Mouse (Mus musculus) adrenal gland, postnatal 36 days (tissue): ENCODE results near the gene Msh4. TPM values are rescaled to one million over a fixed set of nuclear protein-coding genes. Genes with fewer than 3 reads are reported as not detected.
"Not testable (repeated sequence)": the region's sequence is repeated elsewhere in the genome, so short reads cannot be mapped to it uniquely, and the experiment has no call there.

Experiments used
- DNase-seq, 2 experiments: peaks; one replicate each; pipeline ENCODE4 v3.0.0; 2021; ENCODE audit warnings: mixed read lengths in 1 of 2
- total RNA-seq, 2 experiments: library from RNA; stranded (reverse); gene quantifications; 2 replicates each; pipeline ENCODE4 v1.2.3; 2021

The Msh4 gene
- total RNA-seq, 2 experiments from 2014 or later, result 0.07 to 0.13 TPM

GRCm38 (mm10) chr3:153911197-153911881 is 5.4 kb upstream of the Msh4 start:
- DNase-seq, result no peak

- DNase-seq, result no peak
Measured at GRCm38 (mm10) chr3:153910489-153910888, 4.6 kb upstream of the Msh4 start.

- DNase-seq, result no peak
Measured at GRCm38 (mm10) chr3:153908919-153909318, 3.0 kb upstream of the Msh4 start.

DNA sequence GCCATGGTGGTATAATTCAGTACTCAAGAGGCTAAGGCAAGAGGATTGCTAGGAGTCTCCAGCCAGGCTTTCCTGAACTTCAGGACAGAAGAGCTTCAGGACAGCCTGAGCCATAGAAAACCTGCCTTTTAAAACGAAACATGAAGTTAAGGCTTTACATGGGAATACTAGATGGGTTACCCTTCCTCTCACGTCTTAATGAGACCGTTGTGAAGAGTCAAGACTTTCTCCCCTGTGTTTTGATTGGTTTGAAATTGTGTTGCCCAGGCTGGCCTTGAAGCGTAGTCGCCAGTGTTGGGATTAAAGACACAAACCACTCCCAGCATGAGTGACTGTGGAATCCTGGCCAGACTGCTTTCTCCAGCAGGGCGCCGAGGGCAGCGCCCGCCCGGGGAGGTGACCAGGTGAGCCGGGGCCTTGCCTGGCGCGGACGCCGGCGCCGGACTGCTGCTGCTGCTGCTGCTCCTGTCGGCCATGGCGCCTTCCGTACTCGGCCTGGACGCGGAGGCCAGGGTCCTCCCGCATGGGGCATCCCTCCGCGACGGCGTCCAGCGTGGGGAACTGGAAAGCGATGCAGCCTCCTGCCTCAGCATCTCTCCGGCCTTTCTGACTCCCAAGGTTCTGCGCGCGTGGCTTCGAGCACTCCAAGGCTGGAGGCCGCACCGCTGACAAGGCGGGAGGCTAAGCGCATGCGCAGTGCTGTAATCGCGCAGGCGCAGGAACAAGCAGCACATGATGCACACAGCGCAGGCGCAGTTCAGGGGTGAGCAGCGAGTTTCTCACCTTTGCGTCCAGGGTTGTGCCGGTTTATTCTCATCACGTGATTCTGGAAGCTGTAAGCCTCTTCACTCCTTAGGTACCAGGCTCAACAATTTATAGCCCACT is 445 bp downstream of the Msh4 start:
- DNase-seq, result no peak

GRCm38 (mm10) chr3:153904586-153904985 is 1.4 kb downstream of the Msh4 start:
- peak; percentile 63 to 73 for DNase-seq

GRCm38 (mm10) chr3:153902595-153902994 is 3.3 kb downstream of the Msh4 start:
- DNase-seq, result no peak

GRCm38 (mm10) chr3:153901904-153902303 is 4.0 kb downstream of the Msh4 start:
- no peak for DNase-seq

DNA sequence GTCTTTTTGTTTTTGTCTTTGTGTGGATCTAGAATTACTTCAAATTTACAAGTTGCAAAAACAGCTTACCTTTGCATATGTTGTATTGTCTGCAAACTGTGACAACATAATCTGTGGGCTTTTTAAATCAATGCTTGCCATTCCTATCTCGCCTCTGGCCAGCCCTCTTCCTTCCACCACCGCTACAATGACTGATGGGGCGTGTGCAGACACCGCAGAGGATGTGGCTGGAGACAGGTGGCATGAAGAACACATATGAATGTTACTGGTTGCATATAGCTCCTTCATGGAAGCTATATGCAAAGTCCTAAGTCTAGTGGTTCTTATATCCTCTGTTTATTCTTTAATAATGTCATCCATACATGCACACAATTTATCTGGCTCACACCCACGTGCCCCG is 8.7 kb downstream of the Msh4 start:
- DNase-seq, result no peak

GRCm38 (mm10) chr3:153895454-153895853 is 10.5 kb downstream of the Msh4 start:
- no peak for DNase-seq

GRCm38 (mm10) chr3:153889188-153889781 is 16.7 kb downstream of the Msh4 start:
- no peak for DNase-seq

- no peak for DNase-seq
Measured at GRCm38 (mm10) chr3:153888141-153888540, 17.8 kb downstream of the Msh4 start.

- DNase-seq, result no peak
Measured at GRCm38 (mm10) chr3:153886296-153886695, 19.6 kb downstream of the Msh4 start.

GRCm38 (mm10) chr3:153871396-153871795 is 34.5 kb downstream of the Msh4 start:
- no peak for DNase-seq

- DNase-seq, result no peak
Measured at GRCm38 (mm10) chr3:153867149-153868136, 38.5 kb downstream of the Msh4 start.

DNA sequence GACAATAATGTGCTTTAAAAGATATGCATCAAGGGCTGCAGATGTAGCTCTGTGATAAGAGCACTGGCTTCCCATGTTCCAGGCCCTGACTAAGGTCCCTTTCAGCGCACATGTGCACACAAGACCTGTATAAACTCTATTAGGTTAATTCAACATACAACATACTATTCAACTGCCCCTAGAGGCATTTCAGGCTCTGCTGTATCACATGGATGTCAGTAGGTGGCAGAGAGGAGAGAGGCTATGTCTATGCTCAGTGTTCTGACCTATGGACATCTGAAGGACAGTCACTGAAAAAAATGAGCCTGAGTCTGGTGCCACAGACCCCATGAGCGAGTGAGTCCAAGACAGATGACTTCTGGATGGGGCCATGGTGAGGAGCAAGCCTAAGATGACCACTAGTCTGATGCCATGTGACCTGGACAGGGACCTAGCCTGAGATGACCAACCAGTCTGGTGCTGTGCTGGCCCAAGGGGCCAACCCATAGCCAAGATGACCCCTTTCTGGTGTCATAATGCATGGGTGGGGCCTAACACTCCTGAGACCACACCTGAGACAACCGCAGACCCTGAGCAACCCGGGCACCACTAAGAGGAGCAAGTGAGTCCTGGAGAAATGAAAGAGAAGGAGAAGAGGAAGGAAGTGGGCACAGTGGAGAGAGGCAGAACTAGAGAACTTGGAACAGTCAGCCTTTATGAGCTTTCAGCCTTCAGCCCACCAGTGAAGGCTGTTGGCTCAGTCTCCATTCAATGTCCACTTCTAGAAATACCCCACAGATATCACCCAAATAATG is 41.1 kb downstream of the Msh4 start:
- no peak for DNase-seq

GRCm38 (mm10) chr3:153863816-153864215 is 42.1 kb downstream of the Msh4 start:
- no peak for DNase-seq

DNA sequence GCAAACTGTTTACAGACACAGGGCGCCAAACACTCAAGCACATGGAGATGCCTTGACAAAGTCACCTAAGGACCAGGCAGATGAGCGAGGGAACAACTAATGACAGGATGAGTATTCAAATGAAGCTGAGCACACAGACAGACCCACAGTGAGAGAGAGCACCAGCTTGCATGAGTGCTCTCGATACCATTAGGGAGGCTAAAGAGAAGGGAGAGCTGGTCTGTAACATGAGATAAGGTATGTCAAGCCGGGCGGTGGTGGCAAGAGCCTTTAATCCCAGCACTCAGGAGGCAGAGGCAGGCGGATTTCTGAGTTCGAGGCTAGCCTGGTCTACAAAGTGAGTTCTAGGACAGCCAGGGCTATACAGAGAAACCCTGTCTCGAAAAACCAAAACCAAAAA is 45.5 kb downstream of the Msh4 start:
- DNase-seq, result not testable (repeated sequence)

DNA sequence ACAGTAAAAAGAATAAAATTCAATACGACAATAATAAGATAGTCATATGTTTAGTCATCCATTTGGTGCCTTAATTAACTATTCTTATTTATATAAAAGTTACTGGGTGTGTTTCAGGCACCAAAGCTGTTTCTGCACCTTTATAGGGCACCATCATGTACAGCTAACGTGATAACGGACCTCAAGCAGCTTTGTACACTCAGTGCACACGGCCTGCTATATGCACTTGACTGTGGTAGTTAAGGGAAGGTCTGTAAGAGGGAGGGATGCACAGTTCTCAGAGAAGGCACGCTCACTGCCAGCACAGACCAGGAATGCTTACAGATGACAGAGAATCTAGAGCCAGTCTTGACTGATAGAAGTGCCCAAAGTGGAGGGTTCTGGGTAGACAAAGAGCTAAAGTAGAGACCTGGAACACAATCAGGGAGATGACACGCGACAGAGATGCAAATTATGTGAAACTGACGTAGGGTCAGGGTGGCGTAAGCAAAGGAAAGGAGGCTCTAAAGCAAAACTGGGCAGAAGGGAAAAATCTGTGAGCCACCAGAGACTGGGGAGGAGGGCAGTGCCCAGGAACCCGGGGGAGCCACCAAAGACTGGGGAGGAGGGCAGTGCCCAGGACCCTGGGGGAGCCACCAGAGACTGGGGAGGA is 47.5 kb downstream of the Msh4 start:
- no peak for DNase-seq

DNA sequence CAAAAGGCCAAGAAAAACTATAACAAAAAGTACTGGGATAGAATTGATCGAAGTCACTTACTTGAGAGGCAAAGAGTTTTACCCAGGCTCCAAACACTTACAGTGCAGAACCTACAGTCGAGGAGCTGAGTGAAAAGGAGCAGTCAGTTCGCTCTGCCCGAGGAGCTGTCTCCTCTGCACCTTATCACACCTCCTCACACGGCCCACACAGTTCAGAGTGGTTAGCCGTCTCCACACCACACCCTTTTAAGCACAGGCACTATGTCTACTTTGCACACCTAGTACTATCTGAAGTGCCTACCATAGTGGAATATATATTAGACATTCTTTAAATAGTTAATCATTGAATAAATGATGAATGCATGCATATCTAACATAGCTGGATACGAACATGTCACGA is 53.7 kb downstream of the Msh4 start:
- no peak for DNase-seq

GRCm38 (mm10) chr3:153850759-153851158 is 55.2 kb downstream of the Msh4 start:
- no peak for DNase-seq
